Mouse (Mus musculus) midbrain, embryonic 14.5 days (tissue): Measurements from ENCODE around the gene Mndal. TPM values are rescaled to one million over a fixed set of nuclear protein-coding genes. Genes with fewer than 3 reads are reported as not detected.
"Not testable (repeated sequence)": the region's sequence is repeated elsewhere in the genome, so short reads cannot be mapped to it uniquely, and the experiment has no call there.

Experiments used
- ATAC-seq: fragments of 200-750 bp; cut with Nextera tagmentation; 2 replicates; pipeline ENCODE4 v1.8.0; 2017; ENCODE audit warnings: moderate number of reproducible peaks, moderate library complexity; ENCODE audit not compliant: low FRiP score, low TSS enrichment
- DNase-seq: peaks from one replicate; pipeline ENCODE4 v3.0.0-alpha.2; 2015
- H3K27ac ChIP-seq: fragments of 300-500 bp; sonication (generic); replicated peaks from 2 replicates; pipeline ENCODE4 v1.5.1; 2014; ENCODE audit warnings: mild to moderate bottlenecking, low read depth, low read length, moderate library complexity
- H3K27me3 ChIP-seq: fragments of 300-500 bp; sonication (generic); 2 replicates; pipeline ENCODE4 v1.6.1; 2014; ENCODE audit warnings: low read length, control low read depth, mixed read lengths; ENCODE audit not compliant: control insufficient read depth, insufficient read depth
- H3K36me3 ChIP-seq: fragments of 300-500 bp; sonication (generic); 2 replicates; pipeline ENCODE4 v1.6.1; 2014; ENCODE audit warnings: low read length, control low read depth; ENCODE audit not compliant: control insufficient read depth, insufficient read depth
- H3K4me1 ChIP-seq: fragments of 300-500 bp; sonication (generic); 2 replicates; pipeline ENCODE4 v1.6.1; 2014; ENCODE audit warnings: mild to moderate bottlenecking, antibody characterized with exemption, low read length, control low read depth; ENCODE audit not compliant: control insufficient read depth, insufficient read depth
- H3K4me2 ChIP-seq: fragments of 300-500 bp; sonication (generic); 2 replicates; pipeline ENCODE4 v1.6.1; 2014; ENCODE audit warnings: mild to moderate bottlenecking, low read length, moderate library complexity
- H3K4me3 ChIP-seq: fragments of 300-500 bp; sonication (generic); replicated peaks from 2 replicates; pipeline ENCODE4 v1.5.1; 2014; ENCODE audit warnings: low read depth, low read length
- H3K9ac ChIP-seq: fragments of 300-500 bp; sonication (generic); replicated peaks from 2 replicates; pipeline ENCODE4 v1.6.1; 2014; ENCODE audit warnings: mild to moderate bottlenecking, low read length, moderate library complexity
- H3K9me3 ChIP-seq: fragments of 300-500 bp; sonication (generic); 2 replicates; pipeline ENCODE4 v1.6.1; 2016; ENCODE audit warnings: low read length, control low read depth, mixed read lengths; ENCODE audit not compliant: control insufficient read depth
- WGBS: fragments of 180-500 bp; shearing (Covaris S2); extraction: QIAGEN DNeasy Blood & Tissue Kit; methylation state at CpG from one replicate; pipeline ENCODE4 v1.1.7; 2014; 5-methylcytosine and 5-hydroxymethylcytosine counted together
- polyA plus RNA-seq: library from polyadenylated mRNA; unstranded; fragments of >200 nt; fragmentation: Nextera tagmentation; extraction: Ambion mirVana; gene quantifications from 2 replicates; pipeline ENCODE4 v1.2.1, GENCODE M21; 2014

The Mndal gene
- polyA plus RNA-seq, 1 experiment from 2014 or later: 1.5 TPM

- H3K9me3 ChIP-seq, H3K27me3 ChIP-seq, H3K9ac ChIP-seq, H3K4me2 ChIP-seq, H3K36me3 ChIP-seq, H3K4me3 ChIP-seq, ATAC-seq, H3K27ac ChIP-seq, DNase-seq, H3K4me1 ChIP-seq: not testable (repeated sequence)
- 93% methylated on average over 2 of the region's 2 CpGs for WGBS
These were observed 133.0 kb downstream of the Mndal start for GRCm38 (mm10) chr1:173809294-173809693.

GRCm38 (mm10) chr1:173802689-173803281 is 139.5 kb downstream of the Mndal start:
- ATAC-seq, H3K27ac ChIP-seq, H3K36me3 ChIP-seq, H3K4me1 ChIP-seq, DNase-seq, H3K9ac ChIP-seq, H3K9me3 ChIP-seq, H3K4me3 ChIP-seq, H3K4me2 ChIP-seq, H3K27me3 ChIP-seq: not testable (repeated sequence)
- 69% methylated on average over 2 of the region's 2 CpGs for WGBS

- not testable (repeated sequence) for H3K27ac ChIP-seq, H3K4me2 ChIP-seq, H3K9ac ChIP-seq, ATAC-seq, H3K9me3 ChIP-seq, H3K4me3 ChIP-seq, H3K4me1 ChIP-seq, H3K27me3 ChIP-seq, DNase-seq, H3K36me3 ChIP-seq
- 82% methylated on average over 3 of the region's 3 CpGs for WGBS
These were observed 140.1 kb downstream of the Mndal start for GRCm38 (mm10) chr1:173802207-173802606.

- H3K4me2 ChIP-seq, H3K4me1 ChIP-seq, H3K27ac ChIP-seq, H3K9ac ChIP-seq, ATAC-seq, H3K36me3 ChIP-seq, DNase-seq, H3K27me3 ChIP-seq, H3K4me3 ChIP-seq, H3K9me3 ChIP-seq: not testable (repeated sequence)
- 88% methylated on average over 2 of the region's 2 CpGs for WGBS
These were observed 140.5 kb downstream of the Mndal start for GRCm38 (mm10) chr1:173801791-173802190.

Other genes starting within 250 kb of the Mndal start
- gene Ifi207, start 200.7 kb downstream of the Mndal start, polyA plus RNA-seq: 1.1 TPM in 1 of 2 replicates, not detected in the other
- gene Ifi204, start 175.5 kb downstream of the Mndal start, polyA plus RNA-seq: 0.18 and 3.7 TPM in 2 replicates
- gene Ifi211, start 29.4 kb downstream of the Mndal start, polyA plus RNA-seq: 2.8 TPM in 1 of 2 replicates, not detected in the other
- gene Ifi203, start 181 bp upstream of the Mndal start, polyA plus RNA-seq: 2.3 TPM in 1 of 2 replicates, not detected in the other
- not detected in 2 replicates for gene Ifi202b, start 40.3 kb upstream of the Mndal start, polyA plus RNA-seq
- gene Ifi205, start 89.3 kb upstream of the Mndal start, polyA plus RNA-seq: 1.3 TPM in 1 of 2 replicates, not detected in the other
- gene Olfr433, start 98.2 kb upstream of the Mndal start, polyA plus RNA-seq: not detected in 2 replicates
- not detected in 2 replicates for gene Olfr432, start 106.7 kb upstream of the Mndal start, polyA plus RNA-seq
- not detected in 2 replicates for gene Olfr430, start 124.1 kb upstream of the Mndal start, polyA plus RNA-seq
- not detected in 2 replicates for gene Olfr429, start 141.8 kb upstream of the Mndal start, polyA plus RNA-seq
- not detected in 2 replicates for gene Olfr427, start 154.4 kb upstream of the Mndal start, polyA plus RNA-seq
- gene Olfr231, start 178.7 kb upstream of the Mndal start, polyA plus RNA-seq: not detected in 2 replicates
- not detected in 2 replicates for gene Olfr424, start 189.0 kb upstream of the Mndal start, polyA plus RNA-seq
- gene Olfr420, start 213.1 kb upstream of the Mndal start, polyA plus RNA-seq: not detected in 2 replicates
- gene Spta1, start 230.3 kb upstream of the Mndal start, polyA plus RNA-seq: 0.04 and 0.16 TPM in 2 replicates